Mouse (Mus musculus) kidney, adult 9 months (tissue): ENCODE results near the gene Ace.

Source experiments
- DNase-seq: peaks from one replicate; pipeline ENCODE4 v3.0.0; 2022

The Ace gene

DNA sequence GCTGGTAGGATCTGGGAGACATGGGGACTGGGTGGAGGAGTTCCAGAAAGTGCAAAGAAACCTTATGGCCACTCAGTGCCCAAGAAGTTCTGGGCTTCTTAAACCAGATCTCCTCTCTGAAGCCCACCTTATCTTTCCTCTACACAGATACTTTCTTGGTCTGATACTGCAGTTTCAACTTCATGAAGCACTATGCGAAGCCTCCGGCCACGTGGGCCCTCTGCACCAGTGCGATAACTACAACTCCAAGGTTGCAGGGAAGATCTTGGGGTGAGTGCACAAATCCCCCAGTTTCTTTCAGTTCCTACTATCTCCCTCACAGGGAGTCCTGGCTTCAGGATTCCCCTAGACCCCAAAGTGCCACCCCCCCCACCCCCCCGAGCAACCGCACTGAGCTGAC lies 32.3 kb downstream of the Ace start:
- no peak for DNase-seq

DNA sequence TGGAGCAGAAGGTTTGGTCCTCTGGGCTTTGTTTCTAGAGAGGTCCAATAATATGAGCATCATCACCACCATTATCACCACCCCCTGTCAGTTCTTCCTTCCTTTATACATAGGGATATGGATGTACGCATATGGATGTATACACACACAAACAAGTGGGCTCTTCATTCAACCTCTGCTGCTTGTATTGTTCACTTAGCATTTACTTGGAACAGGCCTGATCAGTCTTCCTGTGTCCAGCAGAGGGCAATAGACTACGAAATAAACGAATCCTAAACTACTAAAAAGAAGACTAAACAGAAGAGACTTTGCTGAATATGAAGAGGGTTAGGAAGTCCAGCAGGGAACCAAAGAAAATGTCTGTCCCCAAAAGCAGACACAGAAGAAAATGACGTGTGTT lies 34.0 kb downstream of the Ace start:
- DNase-seq = peak; percentile 67

GRCm38 (mm10) chr11:106004576-106004975 lies 36.8 kb downstream of the Ace start:
- DNase-seq = peak; percentile 65

DNA sequence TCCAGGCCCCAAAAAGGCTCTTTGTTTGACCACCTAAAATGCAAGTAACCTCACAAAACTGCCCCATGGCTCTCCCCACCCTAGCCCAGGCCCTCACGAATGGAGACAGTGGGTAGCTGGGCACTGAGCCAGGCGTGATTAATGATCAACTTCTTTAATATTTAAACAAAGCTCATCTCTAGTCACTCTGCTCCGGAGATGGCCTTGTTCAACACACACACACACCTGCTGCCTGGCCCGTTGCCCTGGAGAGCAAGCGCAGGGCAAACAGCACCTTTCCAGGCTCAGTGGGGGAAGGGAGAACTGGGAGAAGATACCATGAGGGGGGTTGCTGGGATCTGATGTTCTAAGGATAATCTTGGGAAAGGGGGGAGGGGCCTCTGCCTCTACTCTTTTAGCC lies 38.2 kb downstream of the Ace start:
- peak; percentile 95 for DNase-seq

- peak; percentile 70 for DNase-seq
These were observed 40.1 kb downstream of the Ace start, which contains the start of gene Kcnh6 for GRCm38 (mm10) chr11:106007821-106008220. Kcnh6 (plus strand) TSS chr11:106008124.

DNA sequence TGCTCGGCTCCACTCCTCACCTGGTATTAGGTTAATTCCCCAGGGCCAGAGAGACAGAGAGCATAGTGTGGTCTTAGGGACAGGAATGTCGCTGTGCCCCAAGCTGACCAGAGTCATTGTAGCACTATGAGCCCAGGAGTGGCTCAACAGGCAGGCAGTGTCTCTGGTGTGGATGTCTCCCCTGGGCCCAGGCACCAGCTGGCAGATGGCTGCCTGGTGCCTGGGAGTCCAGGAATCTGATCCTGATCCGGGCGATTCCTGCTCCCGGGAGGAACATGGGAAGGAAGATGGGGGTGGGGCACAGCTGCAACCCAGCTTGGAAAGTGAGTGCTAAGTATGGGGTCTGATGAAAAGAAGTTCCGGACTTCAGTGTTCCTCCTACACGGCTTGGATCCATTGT lies 45.0 kb downstream of the Ace start:
- no peak for DNase-seq

DNA sequence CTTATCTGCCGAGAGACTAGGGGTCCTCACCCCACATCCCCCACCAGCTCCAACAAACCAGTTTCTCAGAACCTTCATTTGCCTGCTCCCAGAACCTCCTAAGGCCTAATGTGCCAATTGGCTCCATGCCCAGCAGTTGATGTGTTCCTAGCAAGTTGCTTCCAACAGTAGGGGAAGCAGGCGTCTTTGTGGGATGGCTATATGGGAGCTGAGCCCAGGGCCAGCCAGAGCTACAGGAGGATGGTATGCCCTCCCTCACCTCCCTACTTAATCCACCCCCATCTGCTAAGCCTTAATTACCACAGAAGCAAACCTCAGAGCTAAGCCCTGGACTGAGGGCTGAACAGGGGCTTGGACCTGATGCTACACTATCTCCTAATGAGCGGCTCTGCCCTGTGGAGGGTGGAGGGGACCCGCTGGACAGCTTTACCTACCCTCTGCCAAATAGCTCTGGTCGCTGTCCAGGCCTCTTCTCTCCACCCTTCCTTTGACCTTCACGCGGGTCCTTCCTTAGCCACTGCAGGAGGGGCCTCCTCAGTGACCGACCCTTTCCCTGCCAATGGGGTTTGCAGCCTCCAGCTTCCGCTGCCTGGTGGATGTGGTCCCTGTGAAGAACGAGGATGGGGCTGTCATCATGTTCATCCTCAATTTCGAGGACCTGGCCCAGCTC lies 45.9 kb downstream of the Ace start:
- no peak for DNase-seq

- no peak for DNase-seq
These were observed 48.7 kb downstream of the Ace start for GRCm38 (mm10) chr11:106016440-106016839.

DNA sequence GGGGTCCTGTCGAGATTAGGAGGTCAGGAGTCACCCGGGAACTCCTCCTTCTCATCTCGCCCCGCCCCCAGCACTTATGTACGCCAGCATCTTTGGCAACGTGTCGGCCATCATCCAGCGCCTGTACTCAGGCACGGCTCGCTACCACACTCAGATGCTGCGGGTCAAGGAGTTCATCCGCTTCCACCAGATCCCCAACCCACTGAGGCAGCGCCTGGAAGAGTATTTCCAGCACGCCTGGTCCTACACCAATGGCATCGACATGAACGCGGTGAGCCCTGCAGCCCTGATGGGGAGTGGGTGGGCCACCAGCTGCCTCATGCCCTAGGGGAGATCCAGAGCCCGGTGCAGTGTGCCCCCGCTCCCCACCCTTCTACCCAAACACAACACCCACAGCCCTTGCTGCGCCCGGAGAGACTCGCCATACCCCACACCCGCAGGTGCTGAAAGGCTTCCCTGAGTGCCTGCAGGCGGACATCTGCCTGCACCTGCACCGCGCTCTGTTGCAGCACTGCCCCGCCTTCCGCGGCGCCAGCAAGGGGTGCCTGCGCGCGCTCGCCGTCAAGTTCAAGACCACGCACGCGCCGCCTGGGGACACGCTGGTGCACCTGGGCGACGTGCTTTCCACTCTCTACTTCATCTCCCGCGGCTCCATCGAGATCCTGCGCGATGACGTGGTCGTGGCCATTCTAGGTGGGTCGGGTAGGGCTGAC lies 52.5 kb downstream of the Ace start:
- no peak for DNase-seq

DNA sequence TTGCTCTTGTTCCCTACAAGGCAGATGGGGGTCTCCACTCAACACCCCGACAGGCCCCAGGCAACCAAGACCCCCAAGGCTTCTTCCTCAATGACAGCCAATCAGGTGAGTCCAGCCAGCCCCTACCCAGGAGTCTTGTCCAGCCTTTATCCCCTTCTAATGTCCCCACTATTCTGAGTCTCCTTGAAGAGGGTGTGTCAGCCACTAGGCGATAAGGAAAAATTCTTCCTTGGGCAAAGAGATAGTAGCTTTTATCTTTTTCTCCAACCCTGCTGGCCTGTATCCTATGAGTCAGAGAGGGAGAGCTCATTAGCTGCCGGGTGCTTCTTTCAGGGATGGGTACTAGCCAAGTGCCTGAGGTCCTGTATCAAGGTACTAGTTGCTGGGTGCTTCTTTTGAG lies 58.0 kb downstream of the Ace start:
- DNase-seq = no peak

- peak; percentile 72 for DNase-seq
These were observed 58.9 kb downstream of the Ace start for GRCm38 (mm10) chr11:106026465-106027151.

DNA sequence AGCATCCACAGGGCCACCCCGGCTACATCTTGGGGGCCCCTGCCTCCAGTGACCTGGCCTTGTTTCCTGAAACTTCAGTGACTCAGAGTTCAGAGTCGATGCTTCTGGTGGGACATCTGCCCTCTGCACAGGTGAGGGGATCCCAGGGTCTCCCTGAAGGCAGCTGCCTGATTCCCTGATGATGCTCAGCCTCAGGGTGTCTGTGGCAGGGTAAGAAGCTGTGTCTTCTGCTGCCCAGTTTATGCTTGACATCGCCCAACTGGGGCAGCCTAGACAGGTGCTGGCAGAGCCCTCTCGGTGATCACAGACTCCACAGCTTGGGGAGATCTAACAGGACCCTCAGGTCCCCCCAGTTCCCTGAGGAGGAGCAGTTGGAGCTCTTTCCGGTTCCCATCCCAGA lies 59.9 kb downstream of the Ace start:
- DNase-seq = no peak

- DNase-seq = peak; percentile 21
These were observed 64.3 kb downstream of the Ace start for GRCm38 (mm10) chr11:106032074-106032473.

GRCm38 (mm10) chr11:106033491-106033919 lies 65.8 kb downstream of the Ace start:
- peak; percentile 64 for DNase-seq

GRCm38 (mm10) chr11:106034986-106035385 lies 67.2 kb downstream of the Ace start:
- DNase-seq = no peak

- DNase-seq = peak; percentile 99
These were observed 69.0 kb downstream of the Ace start, which contains the start of gene Dcaf7 for GRCm38 (mm10) chr11:106036548-106037417. Dcaf7 (plus strand) TSS chr11:106036872.

DNA sequence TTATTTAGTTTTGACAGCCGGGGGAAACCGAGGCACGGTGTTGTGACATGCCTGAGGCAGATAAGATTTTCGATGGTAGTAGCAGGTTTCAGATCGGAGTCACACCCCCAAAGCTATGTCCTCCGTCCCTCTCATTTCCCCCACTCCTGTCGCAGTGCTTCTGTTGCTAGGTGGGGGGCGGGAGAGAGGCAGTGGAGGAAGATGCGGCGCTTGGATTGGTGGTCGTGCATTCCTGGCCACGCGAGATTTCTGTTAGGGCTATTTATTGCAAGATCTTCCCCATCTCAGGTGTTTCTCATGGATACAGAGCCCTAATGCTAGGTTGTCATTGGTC lies 69.6 kb downstream of the Ace start:
- DNase-seq = no peak
